Mouse (Mus musculus): Measurements from ENCODE around the gene Polr2b. TPM values are rescaled to one million over a fixed set of nuclear protein-coding genes. Genes with fewer than 3 reads are reported as not detected.

Polr2b gene
- polyA plus RNA-seq, 1 experiment from 2014 or later = 73.2 TPM

GRCm38 (mm10) chr5:77281518-77282174 lies 28.3 kb upstream of the Polr2b start:
- H3K27me3 ChIP-seq (ENCODE audit: insufficient read depth, low read length) = no peaks in the 10 kb centered on the region
- H3K36me3 ChIP-seq (ENCODE audit: insufficient read depth) = peaks cover 87% of the 10 kb centered on the region
- H3K4me1 ChIP-seq (ENCODE audit: insufficient read depth) = no peaks in the 10 kb centered on the region
- H3K4me2 ChIP-seq = no peak overlapping the region
- 84% methylated on average over 20 of the region's 20 CpGs for WGBS
- DNase-seq (no peak), ATAC-seq (ENCODE audit: insufficient read depth) (0 out of 2 replicates have a peak, but pooled peaks have one; percentile 28)
- H3K27ac ChIP-seq (ENCODE audit: low read depth) = no peak overlapping the region
- no peak for TF ChIP-seq CTCF (IDR thresholded peaks at IDR 0.05; ENCODE audit: low read depth)
- no peaks in the 10 kb centered on the region for H3K9me3 ChIP-seq (ENCODE audit: low read depth, low read length)
- H3K9ac ChIP-seq = no peak overlapping the region
- H3K4me3 ChIP-seq (ENCODE audit: low read depth, low read length) = no peak overlapping the region

GRCm38 (mm10) chr5:77282242-77282641 lies 27.7 kb upstream of the Polr2b start:
- Histone ChIP-seq H3K27me3 (ENCODE audit: insufficient read depth, low read length) (no peaks in the 10 kb centered on the region), H3K4me3 (ENCODE audit: low read depth, low read length) (no peak overlapping the region), H3K4me2 (no peak overlapping the region), H3K9ac (no peak overlapping the region), H3K27ac (ENCODE audit: low read depth) (no peak overlapping the region), H3K9me3 (ENCODE audit: low read depth, low read length) (no peaks in the 10 kb centered on the region), H3K36me3 (ENCODE audit: insufficient read depth) (peaks cover 86% of the 10 kb centered on the region), H3K4me1 (ENCODE audit: insufficient read depth) (no peaks in the 10 kb centered on the region)
- WGBS = 85% methylated on average over 9 of the region's 9 CpGs
- no peak for ATAC-seq (ENCODE audit: insufficient read depth)
- TF ChIP-seq CTCF (IDR thresholded peaks at IDR 0.05; ENCODE audit: low read depth) = no peak
- DNase-seq = no peak

- WGBS = 84% methylated on average over 7 of the region's 7 CpGs
- no peak overlapping the region for H3K4me2 ChIP-seq
- ATAC-seq (ENCODE audit: insufficient read depth) = no peak
- H3K36me3 ChIP-seq (ENCODE audit: insufficient read depth) = peaks cover 92% of the 10 kb centered on the region
- H3K9me3 ChIP-seq (ENCODE audit: low read depth, low read length) = no peaks in the 10 kb centered on the region
- no peak for TF ChIP-seq CTCF (IDR thresholded peaks at IDR 0.05; ENCODE audit: low read depth)
- no peak overlapping the region for H3K27ac ChIP-seq (ENCODE audit: low read depth)
- no peaks in the 10 kb centered on the region for H3K4me1 ChIP-seq (ENCODE audit: insufficient read depth)
- no peak overlapping the region for H3K4me3 ChIP-seq (ENCODE audit: low read depth, low read length)
- H3K9ac ChIP-seq = no peak overlapping the region
- H3K27me3 ChIP-seq (ENCODE audit: insufficient read depth, low read length) = no peaks in the 10 kb centered on the region
- DNase-seq = no peak
Observed at GRCm38 (mm10) chr5:77285685-77286084, 24.3 kb upstream of the Polr2b start.

- Histone ChIP-seq H3K27me3 (ENCODE audit: insufficient read depth, low read length) (no peaks in the 10 kb centered on the region), H3K9ac (no peak overlapping the region), H3K4me2 (no peak overlapping the region), H3K4me3 (ENCODE audit: low read depth, low read length) (no peak overlapping the region), H3K36me3 (ENCODE audit: insufficient read depth) (peaks cover 84% of the 10 kb centered on the region), H3K27ac (ENCODE audit: low read depth) (no peak overlapping the region), H3K9me3 (ENCODE audit: low read depth, low read length) (no peaks in the 10 kb centered on the region), H3K4me1 (ENCODE audit: insufficient read depth) (no peaks in the 10 kb centered on the region)
- DNase-seq = no peak
- no peak for TF ChIP-seq CTCF (IDR thresholded peaks at IDR 0.05; ENCODE audit: low read depth)
- no peak for ATAC-seq (ENCODE audit: insufficient read depth)
- WGBS = 74% methylated on average over 5 of the region's 5 CpGs
Observed at GRCm38 (mm10) chr5:77286904-77287303, 23.0 kb upstream of the Polr2b start.

GRCm38 (mm10) chr5:77287901-77288300 lies 22.0 kb upstream of the Polr2b start:
- no peak overlapping the region for H3K4me3 ChIP-seq (ENCODE audit: low read depth, low read length)
- 79% methylated on average over 6 of the region's 6 CpGs for WGBS
- H3K27ac ChIP-seq (ENCODE audit: low read depth) = no peak overlapping the region
- H3K36me3 ChIP-seq (ENCODE audit: insufficient read depth) = peaks cover 83% of the 10 kb centered on the region
- H3K9ac ChIP-seq = no peak overlapping the region
- no peaks in the 10 kb centered on the region for H3K4me1 ChIP-seq (ENCODE audit: insufficient read depth)
- no peaks in the 10 kb centered on the region for H3K27me3 ChIP-seq (ENCODE audit: insufficient read depth, low read length)
- no peaks in the 10 kb centered on the region for H3K9me3 ChIP-seq (ENCODE audit: low read depth, low read length)
- DNase-seq = peak; percentile 39
- ATAC-seq (ENCODE audit: insufficient read depth) = no peak
- H3K4me2 ChIP-seq = no peak overlapping the region
- no peak for TF ChIP-seq CTCF (IDR thresholded peaks at IDR 0.05; ENCODE audit: low read depth)

GRCm38 (mm10) chr5:77289686-77290085 lies 20.3 kb upstream of the Polr2b start:
- Histone ChIP-seq H3K27ac (ENCODE audit: low read depth) (no peak overlapping the region), H3K4me3 (ENCODE audit: low read depth, low read length) (no peak overlapping the region), H3K36me3 (ENCODE audit: insufficient read depth) (peaks cover 84% of the 10 kb centered on the region), H3K4me1 (ENCODE audit: insufficient read depth) (no peaks in the 10 kb centered on the region), H3K4me2 (no peak overlapping the region), H3K9me3 (ENCODE audit: low read depth, low read length) (no peaks in the 10 kb centered on the region), H3K27me3 (ENCODE audit: insufficient read depth, low read length) (no peaks in the 10 kb centered on the region), H3K9ac (no peak overlapping the region)
- no peak for TF ChIP-seq CTCF (IDR thresholded peaks at IDR 0.05; ENCODE audit: low read depth)
- WGBS = 59% methylated on average over 8 of the region's 8 CpGs
- DNase-seq (no peak), ATAC-seq (ENCODE audit: insufficient read depth) (0 out of 2 replicates have a peak, but pooled peaks have one; percentile 21)

- no peaks in the 10 kb centered on the region for H3K4me1 ChIP-seq (ENCODE audit: insufficient read depth)
- ATAC-seq (ENCODE audit: insufficient read depth) = no peak
Observed at GRCm38 (mm10) chr5:77290606-77291005, 19.3 kb upstream of the Polr2b start.

More at GRCm38 (mm10) chr5:77290606-77291005, 19.3 kb upstream of the Polr2b start:
- H3K9me3 ChIP-seq (ENCODE audit: low read depth, low read length) = no peaks in the 10 kb centered on the region
- DNase-seq = no peak
- no peaks in the 10 kb centered on the region for H3K27me3 ChIP-seq (ENCODE audit: insufficient read depth, low read length)
- no peak overlapping the region for H3K4me2 ChIP-seq
- no peak overlapping the region for H3K27ac ChIP-seq (ENCODE audit: low read depth)
- 89% methylated on average over 2 of the region's 2 CpGs for WGBS
- peaks cover 83% of the 10 kb centered on the region for H3K36me3 ChIP-seq (ENCODE audit: insufficient read depth)
- no peak overlapping the region for H3K4me3 ChIP-seq (ENCODE audit: low read depth, low read length)
- no peak for TF ChIP-seq CTCF (IDR thresholded peaks at IDR 0.05; ENCODE audit: low read depth)
- no peak overlapping the region for H3K9ac ChIP-seq
